Mouse (Mus musculus) hindbrain, embryonic 15.5 days (tissue): Measurements from ENCODE around the gene Tmem229a. TPM values are rescaled to one million over a fixed set of nuclear protein-coding genes. Genes with fewer than 3 reads are reported as not detected.

ENCODE experiments used
- ATAC-seq: fragments of 200-750 bp; cut with Nextera tagmentation; 2 replicates; pipeline ENCODE4 v1.8.0; 2017; ENCODE audit warnings: low read depth, moderate number of reproducible peaks, moderate TSS enrichment; ENCODE audit not compliant: low FRiP score
- H3K27ac ChIP-seq: fragments of 300-500 bp; sonication (generic); replicated peaks from 2 replicates; pipeline ENCODE4 v1.5.1; 2015; ENCODE audit warnings: mild to moderate bottlenecking, inconsistent platforms
- H3K27me3 ChIP-seq: fragments of 300-500 bp; sonication (generic); 2 replicates; pipeline ENCODE4 v1.6.1; 2015; ENCODE audit warnings: control low read depth, inconsistent platforms
- H3K36me3 ChIP-seq: fragments of 300-500 bp; sonication (generic); 2 replicates; pipeline ENCODE4 v1.6.1; 2015; ENCODE audit warnings: control low read depth, inconsistent platforms
- H3K4me1 ChIP-seq: fragments of 300-500 bp; sonication (generic); replicated peaks from 2 replicates; pipeline ENCODE4 v1.6.1; 2015; ENCODE audit warnings: control low read depth, inconsistent platforms
- H3K4me2 ChIP-seq: fragments of 300-500 bp; sonication (generic); 2 replicates; pipeline ENCODE4 v1.6.1; 2015; ENCODE audit warnings: moderate library complexity, mild to moderate bottlenecking, inconsistent platforms
- H3K4me3 ChIP-seq: fragments of 300-500 bp; sonication (generic); 2 replicates; pipeline ENCODE4 v1.5.1; 2015; ENCODE audit warnings: mild to moderate bottlenecking, inconsistent platforms
- H3K9ac ChIP-seq: fragments of 300-500 bp; sonication (generic); 2 replicates; pipeline ENCODE4 v1.6.1; 2015; ENCODE audit warnings: inconsistent platforms
- H3K9me3 ChIP-seq: fragments of 300-500 bp; sonication (generic); 2 replicates; pipeline ENCODE4 v1.6.1; 2016; ENCODE audit warnings: control low read depth, inconsistent platforms
- WGBS: fragments of 180-500 bp; shearing (Covaris S2); methylation state at CpG from one replicate; pipeline ENCODE4 v1.1.7; 2015; 5-methylcytosine and 5-hydroxymethylcytosine counted together
- polyA plus RNA-seq: library from polyadenylated mRNA; unstranded; fragments of >200 nt; fragmentation: Nextera tagmentation; extraction: Ambion mirVana; gene quantifications from 2 replicates; pipeline ENCODE4 v1.2.1, GENCODE M21; 2015

Gene Tmem229a
- polyA plus RNA-seq, 1 experiment from 2014 or later, result 5.6 TPM

DNA sequence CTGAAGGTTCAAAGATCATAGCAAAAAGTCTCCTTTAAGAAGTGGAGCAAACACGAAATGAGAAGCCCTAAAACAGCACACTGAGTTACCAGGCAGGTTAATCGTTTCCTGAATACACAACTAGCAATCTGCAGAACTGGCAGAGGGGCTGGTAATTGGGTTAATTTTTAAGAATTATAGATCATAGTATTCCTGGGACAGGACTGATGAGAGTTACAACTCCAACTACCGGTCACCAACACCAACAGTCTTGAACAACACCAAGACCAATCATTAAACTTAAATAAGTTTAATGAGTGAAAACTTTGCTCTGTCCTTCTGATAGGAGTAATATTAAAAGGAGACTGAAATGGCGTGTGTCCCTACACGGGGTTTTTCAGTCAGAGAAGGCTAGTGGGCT, 3.8 kb downstream of the Tmem229a start:
- Histone ChIP-seq H3K4me1 (peaks cover 14% of the 10 kb centered on the region; the same call in 1 of the 2 replicates), H3K36me3 (0 out of 2 replicates have a peak, but pooled peaks cover 3% of the 10 kb centered on the region), H3K27ac (no peak overlapping the region), H3K9ac (no peak overlapping the region), H3K4me3 (no peak overlapping the region), H3K4me2 (peak overlapping the region; percentile 90; the same call in 1 of the 2 replicates), H3K9me3 (no peaks in the 10 kb centered on the region), H3K27me3 (no peaks in the 10 kb centered on the region)
- ATAC-seq, result no peak
- 86% methylated on average over 5 of the region's 5 CpGs for WGBS

- no peak for ATAC-seq
- no peaks in the 10 kb centered on the region for H3K27me3 ChIP-seq
- H3K9me3 ChIP-seq, result no peaks in the 10 kb centered on the region
- peaks cover 10% of the 10 kb centered on the region; the same call in 1 of the 2 replicates for H3K4me1 ChIP-seq
- 0 out of 2 replicates have a peak, but pooled peaks cover 3% of the 10 kb centered on the region for H3K36me3 ChIP-seq
- no peak overlapping the region for H3K4me2 ChIP-seq
- WGBS, result 96% methylated on average over 2 of the region's 2 CpGs
- no peak overlapping the region for H3K9ac ChIP-seq
- no peak overlapping the region for H3K4me3 ChIP-seq
- no peak overlapping the region for H3K27ac ChIP-seq
Measured at GRCm38 (mm10) chr6:24950669-24951068, 5.4 kb downstream of the Tmem229a start.

DNA sequence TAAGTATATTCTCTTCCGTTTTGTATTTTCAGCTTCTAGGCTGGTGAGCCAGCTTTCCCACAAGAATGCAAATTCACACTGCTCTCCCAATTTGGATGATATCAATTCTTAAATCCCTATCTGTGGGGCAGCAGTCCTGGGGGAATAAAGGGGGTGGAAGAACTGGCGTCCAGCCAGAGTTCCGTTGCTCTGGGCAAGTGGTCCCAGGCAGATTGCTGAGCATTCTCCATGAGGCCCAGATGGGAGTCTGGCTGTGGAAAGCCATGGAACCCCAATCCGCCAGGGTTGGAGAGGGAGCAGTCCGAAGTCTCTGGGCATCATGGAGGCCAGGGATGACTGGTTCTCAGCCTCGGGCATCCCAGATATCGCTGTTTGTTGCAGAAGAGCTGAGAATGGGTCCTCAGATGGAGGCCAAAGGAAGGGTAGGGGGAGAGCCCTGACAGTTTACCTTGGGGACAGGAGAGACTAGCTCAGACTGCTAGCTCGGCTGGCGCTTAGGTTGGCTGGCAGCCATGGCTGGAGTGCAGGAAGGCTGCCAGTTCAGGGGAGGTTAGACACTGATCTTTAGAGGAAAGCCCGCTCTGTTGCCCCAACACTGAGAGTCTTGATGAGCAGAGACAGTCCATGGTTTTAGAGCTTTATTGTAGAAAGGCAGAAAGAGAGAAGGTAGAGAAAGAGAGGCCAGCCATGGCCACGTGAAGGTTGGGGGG, 30.9 kb downstream of the Tmem229a start:
- no peak for ATAC-seq
- Histone ChIP-seq H3K27me3 (no peaks in the 10 kb centered on the region), H3K36me3 (no peaks in the 10 kb centered on the region), H3K27ac (no peak overlapping the region), H3K4me2 (no peak overlapping the region), H3K4me1 (no peaks in the 10 kb centered on the region), H3K9ac (no peak overlapping the region), H3K4me3 (no peak overlapping the region), H3K9me3 (no peaks in the 10 kb centered on the region)
- 91% methylated on average over 11 of the region's 11 CpGs for WGBS

DNA sequence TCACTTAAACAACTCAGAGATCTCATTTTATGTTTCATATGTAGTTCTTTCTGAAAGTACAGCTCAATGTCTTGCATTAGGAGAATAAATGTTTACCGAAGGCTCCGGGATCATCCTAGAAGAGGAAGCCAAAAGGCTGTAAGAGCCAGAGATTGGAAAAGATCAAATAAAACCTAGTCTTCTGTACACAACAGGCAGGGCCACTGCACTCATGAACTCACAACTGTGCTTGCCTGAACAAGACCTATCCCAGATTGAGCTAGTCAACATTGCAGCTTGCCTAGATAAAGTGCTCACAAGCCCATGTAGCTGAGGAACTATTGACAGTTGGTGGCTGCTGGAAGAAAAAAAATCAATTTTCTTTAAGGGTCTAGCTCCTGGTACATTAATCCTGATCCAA, 42.5 kb downstream of the Tmem229a start:
- ATAC-seq, result no peak
- 93% methylated on average over 2 of the region's 2 CpGs for WGBS

DNA sequence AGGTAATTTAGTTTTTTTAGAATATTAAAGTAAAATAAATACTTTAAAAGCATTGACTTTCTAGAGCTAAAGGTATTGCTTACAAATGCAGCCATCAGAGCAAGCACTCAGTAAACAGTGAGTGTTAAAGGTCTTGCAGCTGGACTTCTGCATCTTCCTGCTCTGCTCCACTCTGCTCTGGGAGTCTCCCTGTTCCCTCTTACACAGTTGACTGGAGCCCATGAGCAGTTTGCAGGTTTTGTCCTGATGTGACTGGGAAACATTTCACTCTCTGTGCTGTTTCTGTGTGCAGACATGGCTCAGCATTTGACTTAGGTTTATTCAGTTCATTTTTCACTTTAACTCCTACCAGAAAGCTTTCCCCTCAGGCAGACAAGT, 45.4 kb downstream of the Tmem229a start:
- H3K9me3 ChIP-seq, result no peaks in the 10 kb centered on the region
- H3K4me2 ChIP-seq, result no peak overlapping the region
- no peak overlapping the region for H3K4me3 ChIP-seq
- ATAC-seq, result no peak
- no peaks in the 10 kb centered on the region for H3K36me3 ChIP-seq
- H3K27me3 ChIP-seq, result no peaks in the 10 kb centered on the region
- H3K27ac ChIP-seq, result no peak overlapping the region
- no peak overlapping the region for H3K9ac ChIP-seq
- H3K4me1 ChIP-seq, result no peaks in the 10 kb centered on the region

More for the DNA sequence above, 42.5 kb downstream of the Tmem229a start:
- H3K9me3 ChIP-seq, result no peaks in the 10 kb centered on the region
- no peaks in the 10 kb centered on the region for H3K36me3 ChIP-seq
- no peaks in the 10 kb centered on the region for H3K27me3 ChIP-seq
- no peak overlapping the region for H3K4me2 ChIP-seq
- H3K4me1 ChIP-seq, result no peaks in the 10 kb centered on the region
- no peak overlapping the region for H3K4me3 ChIP-seq
- H3K9ac ChIP-seq, result no peak overlapping the region
- H3K27ac ChIP-seq, result no peak overlapping the region

- H3K9ac ChIP-seq, result no peak overlapping the region
- no peak overlapping the region for H3K4me2 ChIP-seq
- H3K36me3 ChIP-seq, result no peaks in the 10 kb centered on the region
- 79% methylated on average over 2 of the region's 2 CpGs for WGBS
- H3K27me3 ChIP-seq, result no peaks in the 10 kb centered on the region
- no peak overlapping the region for H3K27ac ChIP-seq
- ATAC-seq, result no peak
- no peaks in the 10 kb centered on the region for H3K9me3 ChIP-seq
- H3K4me1 ChIP-seq, result no peaks in the 10 kb centered on the region
- H3K4me3 ChIP-seq, result no peak overlapping the region
Measured at GRCm38 (mm10) chr6:24910016-24910727, 45.9 kb downstream of the Tmem229a start.

DNA sequence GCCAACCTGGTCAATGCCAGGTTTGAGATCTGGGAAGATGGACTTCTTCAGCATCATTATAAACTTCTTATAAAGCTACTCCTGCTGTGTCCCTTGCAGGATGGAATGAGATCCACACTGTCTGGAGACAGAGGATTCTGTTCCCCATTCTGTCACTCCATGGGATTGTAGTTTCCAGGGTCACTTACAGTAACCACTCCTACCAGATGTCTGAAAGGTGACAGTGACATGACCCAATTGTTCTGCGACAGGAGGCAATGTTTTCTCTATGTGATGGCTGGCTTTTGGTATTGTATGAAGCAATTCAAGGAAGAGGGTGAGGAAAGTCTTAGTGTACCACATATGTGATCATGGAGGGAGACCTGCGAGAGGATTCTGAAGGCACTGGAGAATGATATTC, 48.3 kb downstream of the Tmem229a start:
- Histone ChIP-seq H3K27me3 (no peaks in the 10 kb centered on the region), H3K4me1 (no peaks in the 10 kb centered on the region), H3K4me3 (no peak overlapping the region), H3K27ac (no peak overlapping the region), H3K9ac (no peak overlapping the region), H3K9me3 (no peaks in the 10 kb centered on the region), H3K36me3 (no peaks in the 10 kb centered on the region), H3K4me2 (no peak overlapping the region)
- 93% methylated on average over 2 of the region's 2 CpGs for WGBS
- ATAC-seq, result no peak

DNA sequence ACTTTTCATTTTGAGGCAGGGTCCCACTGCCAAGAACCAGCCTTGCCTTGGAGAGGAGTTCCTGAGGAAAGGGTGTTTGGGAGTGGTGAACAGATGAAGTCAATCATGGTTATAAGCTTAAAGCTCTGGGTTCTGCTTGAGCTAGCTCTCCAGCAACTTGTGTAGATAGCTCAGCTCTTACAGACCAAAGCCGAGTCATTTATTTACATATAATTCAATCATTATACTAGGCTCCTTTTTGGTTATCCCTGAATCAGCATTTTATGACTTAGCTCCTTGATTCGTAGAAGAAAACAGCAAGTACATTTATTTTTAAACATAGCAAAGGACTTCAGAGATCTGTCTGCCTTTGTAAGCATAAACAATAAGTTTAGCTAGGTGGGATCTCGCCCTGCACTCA, 51.0 kb downstream of the Tmem229a start:
- no peak for ATAC-seq
- H3K4me3 ChIP-seq, result no peak overlapping the region
- H3K27me3 ChIP-seq, result no peaks in the 10 kb centered on the region
- H3K9ac ChIP-seq, result no peak overlapping the region
- no peaks in the 10 kb centered on the region for H3K36me3 ChIP-seq
- WGBS, result 87% methylated on average over 3 of the region's 3 CpGs
- no peaks in the 10 kb centered on the region for H3K4me1 ChIP-seq
- no peak overlapping the region for H3K27ac ChIP-seq
- H3K4me2 ChIP-seq, result no peak overlapping the region
- H3K9me3 ChIP-seq, result no peaks in the 10 kb centered on the region

Other genes starting within 250 kb of the Tmem229a start
- not detected in 2 replicates for gene Hyal6, start 223.1 kb downstream of the Tmem229a start, polyA plus RNA-seq
- not detected in 2 replicates for gene Hyal4, start 208.0 kb downstream of the Tmem229a start, polyA plus RNA-seq
- gene Spam1, start 165.1 kb downstream of the Tmem229a start, polyA plus RNA-seq, result not detected in 2 replicates
- not detected in 2 replicates for gene Hyal5, start 98.3 kb downstream of the Tmem229a start, polyA plus RNA-seq